Mouse (Mus musculus) liver, embryonic 12.5 days (tissue): ENCODE measurements around the gene Dnm2. TPM values are rescaled to one million over a fixed set of nuclear protein-coding genes. Genes with fewer than 3 reads are reported as not detected.
"Not testable (repeated sequence)": the region's sequence is repeated elsewhere in the genome, so short reads cannot be mapped to it uniquely, and the experiment has no call there.

Experiments used
- ATAC-seq: fragments of 200-750 bp; cut with Nextera tagmentation; 2 replicates; pipeline ENCODE4 v1.8.0; 2017; ENCODE audit warnings: moderate number of reproducible peaks, mild to moderate bottlenecking, moderate library complexity
- H3K27ac ChIP-seq: fragments of 300-500 bp; sonication (generic); 2 replicates; pipeline ENCODE4 v1.5.1; 2016; ENCODE audit warnings: mild to moderate bottlenecking
- H3K27me3 ChIP-seq: fragments of 300-500 bp; sonication (generic); replicated peaks from 2 replicates; pipeline ENCODE4 v1.6.1; 2016; ENCODE audit warnings: mild to moderate bottlenecking, moderate library complexity
- H3K36me3 ChIP-seq: fragments of 300-500 bp; sonication (generic); 2 replicates; pipeline ENCODE4 v1.6.1; 2016; ENCODE audit warnings: mild to moderate bottlenecking, moderate library complexity
- H3K4me1 ChIP-seq: fragments of 300-500 bp; sonication (generic); 2 replicates; pipeline ENCODE4 v1.6.1; 2016
- H3K4me2 ChIP-seq: fragments of 300-500 bp; sonication (generic); 2 replicates; pipeline ENCODE4 v1.6.1; 2016; ENCODE audit warnings: mild to moderate bottlenecking, moderate library complexity
- H3K4me3 ChIP-seq: fragments of 300-500 bp; sonication (generic); 2 replicates; pipeline ENCODE4 v1.5.1; 2016; ENCODE audit warnings: mild to moderate bottlenecking, moderate library complexity
- H3K9ac ChIP-seq: fragments of 300-500 bp; sonication (generic); 2 replicates; pipeline ENCODE4 v1.6.1; 2016; ENCODE audit warnings: mild to moderate bottlenecking, moderate library complexity
- H3K9me3 ChIP-seq: fragments of 300-500 bp; sonication (generic); replicated peaks from 2 replicates; pipeline ENCODE4 v1.6.1; 2016; ENCODE audit warnings: mild to moderate bottlenecking, moderate library complexity
- WGBS: fragments of 180-500 bp; shearing (Covaris S2); methylation state at CpG from one replicate; pipeline ENCODE4 v1.1.7; 2016; ENCODE audit not compliant: insufficient replicate concordance; 5-methylcytosine and 5-hydroxymethylcytosine counted together
- polyA plus RNA-seq: library from polyadenylated mRNA; unstranded; fragments of >200 nt; fragmentation: Nextera tagmentation; extraction: Ambion mirVana; gene quantifications from 2 replicates; pipeline ENCODE4 v1.2.1, GENCODE M21; 2016

Gene Dnm2
- polyA plus RNA-seq, 1 experiment from 2014 or later: 75.5 TPM

DNA sequence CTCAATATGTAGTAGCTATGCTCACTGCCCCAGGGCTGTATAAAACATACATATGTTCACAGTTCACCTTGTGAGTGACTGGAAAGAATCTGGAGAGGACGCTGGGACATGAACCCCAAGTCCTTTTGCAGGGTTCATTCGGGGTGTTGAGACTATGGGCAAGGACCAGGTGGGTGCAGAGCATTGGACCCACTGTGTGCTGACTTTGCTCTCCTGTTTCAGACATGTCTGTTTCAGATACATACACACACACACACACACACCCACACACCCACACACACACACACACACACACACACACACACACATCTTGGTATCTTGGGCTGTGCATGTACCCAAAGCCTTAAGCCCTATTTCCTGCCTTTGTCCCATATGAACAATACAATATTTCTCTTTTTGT is 117.3 kb downstream of the Dnm2 start:
- peaks cover 25% of the 10 kb centered on the region for H3K4me1 ChIP-seq
- H3K27ac ChIP-seq, H3K9me3 ChIP-seq, H3K4me2 ChIP-seq, H3K27me3 ChIP-seq, H3K36me3 ChIP-seq, ATAC-seq, H3K9ac ChIP-seq, H3K4me3 ChIP-seq: not testable (repeated sequence)
- WGBS: 76% methylated on average over 2 of the region's 2 CpGs

DNA sequence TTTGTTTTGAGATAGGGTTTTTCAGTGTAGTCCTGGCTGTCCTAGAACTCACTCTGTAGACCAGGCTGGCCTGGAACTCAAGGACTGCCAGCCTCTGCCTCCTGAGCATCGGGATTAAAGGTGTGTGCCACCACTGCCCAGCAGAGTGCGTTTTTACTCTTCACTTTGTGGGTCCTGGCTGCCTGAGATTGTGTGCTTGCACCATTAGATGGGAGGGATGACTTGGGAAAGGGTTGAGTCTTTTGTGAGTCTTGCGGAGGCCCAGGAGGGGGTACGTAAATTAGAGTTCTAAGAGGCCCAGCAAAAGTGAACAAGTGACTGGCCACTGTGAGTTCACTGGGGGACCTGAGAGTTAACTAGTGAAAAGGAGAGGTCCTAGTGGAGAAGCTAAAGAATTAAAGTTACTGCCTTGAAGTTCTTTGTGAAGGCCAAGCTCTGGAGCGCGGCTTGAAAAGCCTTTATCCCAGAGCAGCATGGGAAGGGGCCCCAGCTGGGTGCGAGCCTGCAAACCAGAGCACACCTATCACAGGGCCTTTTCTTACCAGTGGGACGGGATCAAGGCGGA is 120.7 kb downstream of the Dnm2 start:
- H3K27ac ChIP-seq: peak overlapping the region; percentile 89
- H3K36me3 ChIP-seq: peaks cover 16% of the 10 kb centered on the region
- ATAC-seq: peak; percentile 70
- peak overlapping the region; percentile 53 for H3K9ac ChIP-seq
- 18% methylated on average over 9 of the region's 9 CpGs for WGBS
- no peaks in the 10 kb centered on the region for H3K27me3 ChIP-seq
- H3K4me1 ChIP-seq: peaks cover 37% of the 10 kb centered on the region
- no peaks in the 10 kb centered on the region for H3K9me3 ChIP-seq
- H3K4me3 ChIP-seq: peak overlapping the region; percentile 86
- peak overlapping the region; percentile 70 for H3K4me2 ChIP-seq

DNA sequence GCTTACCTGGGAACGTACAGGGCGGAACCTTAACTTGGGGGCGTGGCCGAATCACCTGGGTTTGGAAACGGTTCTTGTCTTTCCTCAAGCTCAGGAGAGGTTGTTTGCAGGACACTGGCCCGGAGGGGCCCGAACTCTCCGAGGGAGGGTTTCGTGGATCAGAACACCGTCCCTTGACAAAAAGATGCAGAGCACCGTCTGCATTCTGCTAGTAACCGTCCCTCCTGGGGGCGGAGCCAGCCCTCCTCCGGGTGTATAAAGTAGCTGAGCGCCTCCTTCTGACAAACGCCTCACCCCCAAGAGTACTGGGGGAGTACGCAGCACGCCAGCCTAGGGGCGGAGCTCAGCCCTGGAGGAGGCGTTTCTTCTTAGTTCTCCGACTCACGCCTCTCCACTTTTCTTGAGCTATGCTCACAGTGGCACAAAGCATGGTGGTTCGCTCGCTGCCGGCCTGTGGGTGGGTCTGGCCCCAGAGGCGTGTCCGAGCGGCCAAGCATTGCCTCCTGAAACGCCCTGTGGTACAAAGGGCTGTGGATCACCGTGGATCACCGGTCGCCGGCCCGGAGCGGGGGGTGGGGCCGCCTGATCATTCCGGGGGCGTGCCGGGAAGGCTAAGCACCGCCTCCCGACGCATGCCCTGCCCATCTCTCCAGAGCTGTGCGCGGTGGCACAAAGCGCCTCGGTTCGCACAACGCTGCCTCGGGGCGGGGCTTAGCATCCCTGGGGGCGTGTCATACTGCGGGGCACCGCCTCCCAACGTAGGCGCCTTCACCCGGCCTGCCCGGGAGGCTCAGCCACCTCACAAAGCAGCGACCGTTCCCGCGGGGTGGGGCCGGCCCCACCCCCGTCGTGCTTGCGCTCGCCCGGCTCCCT is 121.4 kb downstream of the Dnm2 start:
- Histone ChIP-seq H3K4me1 (peaks cover 40% of the 10 kb centered on the region), H3K9ac (peak overlapping the region; percentile 53), H3K36me3 (peaks cover 22% of the 10 kb centered on the region), H3K4me3 (peak overlapping the region; percentile 86), H3K27me3 (no peaks in the 10 kb centered on the region), H3K4me2 (peak overlapping the region; percentile 70), H3K9me3 (no peaks in the 10 kb centered on the region), H3K27ac (peak overlapping the region; percentile 89)
- under 1% methylated on average over 66 of the region's 67 CpGs for WGBS
- ATAC-seq: peak; percentile 90

DNA sequence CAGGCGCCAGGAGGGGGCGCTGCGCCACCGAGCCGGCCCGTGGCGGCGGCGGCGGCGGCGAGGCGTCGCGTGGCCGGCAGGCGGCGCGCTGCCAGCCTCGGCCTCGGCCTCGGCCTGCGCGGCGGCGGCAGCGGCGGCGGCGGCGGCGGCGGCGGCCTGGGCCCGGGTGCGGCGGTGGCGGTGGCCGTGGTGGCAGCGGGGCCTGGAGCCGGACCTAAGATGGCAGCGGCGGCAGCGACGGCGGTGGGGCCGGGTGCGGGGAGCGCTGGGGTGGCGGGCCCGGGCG is 122.0 kb downstream of the Dnm2 start, which contains the start of gene Carm1:
TSS of gene Carm1 (plus strand) at position 106 of the 286 bp plus-strand sequence.
- no peak for ATAC-seq
- peaks cover 45% of the 10 kb centered on the region for H3K4me1 ChIP-seq
- 3% methylated on average over 7 of the region's 52 CpGs for WGBS
- no peaks in the 10 kb centered on the region for H3K9me3 ChIP-seq
- H3K27ac ChIP-seq: peak within 1 kb of the TSS; percentile 97
- no peaks in the 10 kb centered on the region for H3K27me3 ChIP-seq
- peaks cover 28% of the 10 kb centered on the region for H3K36me3 ChIP-seq
- peak within 1 kb of the TSS; percentile 97 for H3K9ac ChIP-seq
- peak within 1 kb of the TSS; percentile 86 for H3K4me3 ChIP-seq
- peak within 1 kb of the TSS; percentile 93 for H3K4me2 ChIP-seq

- under 1% methylated on average over 59 of the region's 66 CpGs for WGBS
- Histone ChIP-seq H3K9ac (peak overlapping the region; percentile 97), H3K27ac (peak overlapping the region; percentile 97), H3K4me3 (peak overlapping the region; percentile 86), H3K36me3 (peaks cover 28% of the 10 kb centered on the region), H3K4me2 (peak overlapping the region; percentile 93), H3K27me3 (no peaks in the 10 kb centered on the region), H3K4me1 (peaks cover 45% of the 10 kb centered on the region), H3K9me3 (no peaks in the 10 kb centered on the region)
- ATAC-seq: peak; percentile 14
These were observed 122.6 kb downstream of the Dnm2 start for GRCm38 (mm10) chr9:21547075-21547941.

DNA sequence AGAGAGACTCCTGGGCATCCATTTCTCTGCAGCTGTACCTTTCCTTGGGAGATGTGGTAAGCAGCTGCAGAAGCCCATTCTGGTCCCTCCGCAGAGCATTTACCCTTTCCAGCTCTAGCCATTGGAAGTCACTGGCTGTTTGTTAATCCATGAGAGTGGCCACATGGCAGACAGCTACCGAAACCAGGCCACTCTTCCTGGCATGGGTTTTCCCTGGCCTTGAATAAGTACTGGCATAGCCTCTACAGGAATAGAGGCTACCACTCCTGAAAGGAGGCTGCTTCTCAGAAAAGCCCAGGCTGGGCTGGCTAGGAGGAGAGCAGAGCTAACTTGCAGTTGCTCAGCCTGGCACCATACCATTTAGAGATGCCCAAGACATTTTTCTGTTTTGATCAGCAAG is 126.3 kb downstream of the Dnm2 start:
- Histone ChIP-seq H3K4me3 (no peak overlapping the region), H3K9me3 (no peaks in the 10 kb centered on the region), H3K4me2 (no peak overlapping the region), H3K27ac (no peak overlapping the region), H3K36me3 (peaks cover 50% of the 10 kb centered on the region), H3K27me3 (no peaks in the 10 kb centered on the region), H3K4me1 (peaks cover 59% of the 10 kb centered on the region), H3K9ac (no peak overlapping the region; the same call in 1 of the 2 replicates)
- ATAC-seq: no peak
- WGBS: 91% methylated on average over 2 of the region's 2 CpGs

DNA sequence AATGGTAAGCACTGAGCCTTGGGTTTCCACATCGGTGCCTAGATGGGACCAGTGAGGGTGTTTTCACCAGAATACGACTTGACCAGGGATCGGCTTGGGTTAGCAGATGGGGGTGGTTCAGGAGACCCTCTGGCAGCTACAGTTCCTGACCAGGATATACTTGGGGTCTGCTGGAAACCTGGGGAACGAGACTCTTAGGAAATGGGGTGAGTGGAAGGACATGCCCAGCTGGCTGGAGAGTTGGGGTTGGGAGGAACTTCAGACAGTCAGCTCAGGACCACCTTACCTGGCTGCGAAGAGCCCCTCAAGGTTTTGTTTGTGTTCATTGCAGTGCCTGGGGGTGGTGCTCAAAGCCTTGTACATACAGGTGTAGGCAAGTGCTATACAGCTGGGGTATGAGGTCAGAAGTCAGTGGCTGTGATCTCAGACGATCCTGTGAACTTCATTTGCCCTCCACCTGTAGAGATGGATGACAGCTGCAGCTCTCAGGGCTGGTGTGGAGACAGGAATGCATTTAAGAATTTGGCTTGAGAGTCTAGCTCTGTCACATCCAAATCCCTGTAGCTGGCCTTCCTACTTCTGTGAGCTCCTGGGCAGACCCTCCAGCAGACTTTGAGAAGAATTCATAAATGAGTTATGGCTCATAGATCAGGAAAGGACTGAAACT is 129.0 kb downstream of the Dnm2 start:
- Histone ChIP-seq H3K4me1 (peaks cover 71% of the 10 kb centered on the region), H3K9ac (no peak overlapping the region), H3K36me3 (peaks cover 54% of the 10 kb centered on the region), H3K27ac (peak overlapping the region; percentile 79), H3K27me3 (no peaks in the 10 kb centered on the region), H3K4me2 (no peak overlapping the region), H3K9me3 (no peaks in the 10 kb centered on the region), H3K4me3 (no peak overlapping the region)
- ATAC-seq: no peak
- 85% methylated on average over 6 of the region's 6 CpGs for WGBS

DNA sequence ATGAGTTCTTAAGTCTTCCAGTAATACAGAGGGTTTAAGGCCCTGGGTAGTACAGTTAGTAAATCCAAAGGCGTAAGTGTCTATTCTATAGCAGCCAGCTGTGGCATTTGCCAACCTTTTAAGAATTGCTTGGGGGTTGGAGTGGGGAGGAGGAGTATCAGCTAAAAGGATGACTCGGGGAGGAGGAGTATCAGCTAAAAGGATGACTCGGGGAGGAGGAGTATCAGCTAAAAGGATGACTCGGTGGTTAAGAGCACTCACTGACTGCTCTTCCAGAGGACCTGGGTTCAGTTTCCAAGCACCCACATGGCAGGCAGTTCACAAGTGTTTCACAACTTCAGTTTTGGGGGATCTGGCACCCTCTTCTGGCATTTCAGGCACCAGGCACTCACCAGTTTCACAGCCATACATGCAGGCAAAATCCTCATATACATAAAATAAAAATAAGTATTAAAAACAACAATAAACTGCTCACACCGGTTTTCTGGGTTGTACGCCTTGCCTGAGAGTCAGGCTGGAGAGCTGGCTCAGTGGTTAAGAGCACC is 130.6 kb downstream of the Dnm2 start:
- H3K36me3 ChIP-seq: peaks cover 47% of the 10 kb centered on the region
- H3K27me3 ChIP-seq: no peaks in the 10 kb centered on the region
- H3K27ac ChIP-seq: peak overlapping the region; percentile 79
- peak overlapping the region; percentile 17; the same call in 1 of the 2 replicates for H3K4me2 ChIP-seq
- peak; percentile 26 for ATAC-seq
- H3K9me3 ChIP-seq: no peaks in the 10 kb centered on the region
- H3K4me3 ChIP-seq: no peak overlapping the region
- peak overlapping the region; percentile 17; the same call in 1 of the 2 replicates for H3K9ac ChIP-seq
- peaks cover 77% of the 10 kb centered on the region for H3K4me1 ChIP-seq
- WGBS: 61% methylated on average over 6 of the region's 6 CpGs

GRCm38 (mm10) chr9:21556996-21557395 is 132.3 kb downstream of the Dnm2 start:
- peaks cover 72% of the 10 kb centered on the region for H3K4me1 ChIP-seq
- H3K9me3 ChIP-seq: no peaks in the 10 kb centered on the region
- peak overlapping the region; percentile 96 for H3K27ac ChIP-seq
- no peaks in the 10 kb centered on the region for H3K27me3 ChIP-seq
- 0 out of 2 replicates have a peak overlapping the region, but pooled peaks have one; percentile 70 for H3K4me2 ChIP-seq
- ATAC-seq: no peak
- peaks cover 42% of the 10 kb centered on the region for H3K36me3 ChIP-seq
- 90% methylated on average over 2 of the region's 2 CpGs for WGBS
- H3K9ac ChIP-seq: peak overlapping the region; percentile 61; the same call in 1 of the 2 replicates
- no peak overlapping the region for H3K4me3 ChIP-seq
